In genomic region chr5:64968961-64969860, GRCm38 (mm10) we compare ENCODE assay signal across 8 mouse cellular contexts. TPM values are rescaled to one million over a fixed set of nuclear protein-coding genes. Genes with fewer than 3 reads are reported as not detected.
DNase-seq lines count a peak whose midpoint lies in the region; ATAC-seq and TF ChIP-seq lines count a peak whose summit lies in the region.

No protein-coding gene starts in this region.

- ATAC-seq in heart, embryonic 15.5 days (replicated peaks; ENCODE audit: insufficient number of reproducible peaks, insufficient read depth, low FRiP score, low read depth), result peak; percentile 51

- TF ChIP-seq CTCF in spleen, adult 2 months (IDR thresholded peaks at IDR 0.05; ENCODE audit: extremely low read depth, insufficient read depth, insufficient read length, insufficient replicate concordance), result no peak

- peak overlapping the region; percentile 60 for H3K27ac ChIP-seq in spleen, adult 2 months (ENCODE audit: insufficient read depth, low read length)
- H3K27ac ChIP-seq in heart, embryonic 15.5 days, result peak overlapping the region; percentile 82
- peak overlapping the region; percentile 89 for H3K27ac ChIP-seq in limb, embryonic 10.5 days

- WGBS in spleen, adult 2 months, result 7% methylated on average over 14 of the region's 14 CpGs
- WGBS in heart, embryonic 15.5 days, result 6% methylated on average over 14 of the region's 14 CpGs
- WGBS in limb, embryonic 10.5 days, result 4% methylated on average over 14 of the region's 14 CpGs

- H3K9me3 ChIP-seq in heart, embryonic 15.5 days (replicated peaks), result no peaks in the 10 kb centered on the region
- no peaks in the 10 kb centered on the region for H3K9me3 ChIP-seq in limb, embryonic 10.5 days (replicated peaks)

- peak overlapping the region; percentile 80 for H3K4me3 ChIP-seq in spleen, adult 2 months (ENCODE audit: extremely low read depth, insufficient read depth, insufficient read length)
- peak overlapping the region; percentile 82 for H3K4me3 ChIP-seq in heart, embryonic 15.5 days
- H3K4me3 ChIP-seq in limb, embryonic 10.5 days, result peak overlapping the region; percentile 80

- H3K9ac ChIP-seq in heart, embryonic 15.5 days, result peak overlapping the region; percentile 87

- H3K27me3 ChIP-seq in spleen, adult 2 months (ENCODE audit: control insufficient read depth, insufficient read depth, low read length), result no peaks in the 10 kb centered on the region
- H3K27me3 ChIP-seq in heart, embryonic 15.5 days, result no peaks in the 10 kb centered on the region
- H3K27me3 ChIP-seq in limb, embryonic 10.5 days (ENCODE audit: low read depth, poor library complexity, severe bottlenecking), result peaks cover 6% of the 10 kb centered on the region; the same call in 1 of the 2 replicates

- peak in 1 of 2 experiments; percentile 22 for DNase-seq in spleen, adult 2 months (ENCODE audit: low read depth in 1 of 2, low spot score in 2 of 2)
- no peak for DNase-seq in spleen, postnatal 14 days (ENCODE audit: low spot score in 2 of 2)
- peak; percentile 72 for DNase-seq in embryo, embryonic 10.5 days (ENCODE audit: low spot score)
- peak; percentile 53 for DNase-seq in limb, embryonic 10.5 days (ENCODE audit: low spot score)
- peak; percentile 23 for DNase-seq in mesoderm, embryonic 11.5 days (ENCODE audit: low read depth, low spot score)
- DNase-seq in thymus, postnatal 0 days (ENCODE audit: low spot score), result peak; percentile 45
- DNase-seq in layer of hippocampus, adult 9-11 months, result no peak

- H3K4me2 ChIP-seq in heart, embryonic 15.5 days, result peak overlapping the region; percentile 84

- no peak for TF ChIP-seq POLR2A in spleen, adult 2 months (IDR thresholded peaks at IDR 0.05; ENCODE audit: low read depth, low read length)

- H3K4me1 ChIP-seq in spleen, adult 2 months (ENCODE audit: control insufficient read depth, insufficient read depth, insufficient read length), result peaks cover 6% of the 10 kb centered on the region
- H3K4me1 ChIP-seq in heart, embryonic 15.5 days (replicated peaks), result peaks cover 5% of the 10 kb centered on the region
- H3K4me1 ChIP-seq in limb, embryonic 10.5 days, result peaks cover 20% of the 10 kb centered on the region

- H3K36me3 ChIP-seq in spleen, adult 2 months (ENCODE audit: control insufficient read depth, insufficient read depth, low read length), result no peaks in the 10 kb centered on the region
- H3K36me3 ChIP-seq in heart, embryonic 15.5 days, result no peaks in the 10 kb centered on the region
- no peaks in the 10 kb centered on the region for H3K36me3 ChIP-seq in limb, embryonic 10.5 days

RNA-seq across cellular contexts. Expression of gene Fam114a1, which starts 0.7 kb away (rescaled TPM):
- 5.5 and 6.1 TPM in 2 replicates for polyA plus RNA-seq in spleen, adult 2 months (2012; rRNA removed)
- 38.2 and 44.2 TPM in 2 replicates for polyA plus RNA-seq in heart, embryonic 15.5 days (2015; fragmentation: Nextera tagmentation; extraction: Ambion mirVana)
- 12.5 and 18.3 TPM in 2 replicates for polyA plus RNA-seq in limb, embryonic 10.5 days (2016; fragmentation: Nextera tagmentation; extraction: Ambion mirVana)
- 9.5 and 10.3 TPM in 2 replicates for polyA plus RNA-seq in thymus, postnatal 0 days (2015; fragmentation: Nextera tagmentation; extraction: Ambion mirVana)

RNA-seq across cellular contexts. Expression of gene Tlr6, which starts 9.3 kb away (rescaled TPM):
- 2.4 and 3.4 TPM in 2 replicates for polyA plus RNA-seq in spleen, adult 2 months (2012; rRNA removed)
- 0.68 and 0.84 TPM in 2 replicates for polyA plus RNA-seq in heart, embryonic 15.5 days (2015; fragmentation: Nextera tagmentation; extraction: Ambion mirVana)
- 0.18 and 0.25 TPM in 2 replicates for polyA plus RNA-seq in limb, embryonic 10.5 days (2016; fragmentation: Nextera tagmentation; extraction: Ambion mirVana)
- polyA plus RNA-seq in thymus, postnatal 0 days (2015; fragmentation: Nextera tagmentation; extraction: Ambion mirVana), result 1.0 and 1.1 TPM in 2 replicates

RNA-seq across cellular contexts. Expression of gene Tlr1, which starts 35.8 kb away (rescaled TPM):
- polyA plus RNA-seq in spleen, adult 2 months (2012; rRNA removed), result 20.8 and 42.8 TPM in 2 replicates
- 0.48 and 0.82 TPM in 2 replicates for polyA plus RNA-seq in heart, embryonic 15.5 days (2015; fragmentation: Nextera tagmentation; extraction: Ambion mirVana)
- 0.19 and 0.28 TPM in 2 replicates for polyA plus RNA-seq in limb, embryonic 10.5 days (2016; fragmentation: Nextera tagmentation; extraction: Ambion mirVana)
- polyA plus RNA-seq in thymus, postnatal 0 days (2015; fragmentation: Nextera tagmentation; extraction: Ambion mirVana), result 1.8 and 2.0 TPM in 2 replicates

Comparison
In these comparisons a context has a peak if more than half of its experiments do, and no peak if none do; other contexts are left out.
1. DNase-seq: peak in embryo, embryonic 10.5 days (single experiment), limb, embryonic 10.5 days (single experiment), mesoderm, embryonic 11.5 days (single experiment) and thymus, postnatal 0 days (single experiment); none in spleen, postnatal 14 days (0 of 2) and layer of hippocampus, adult 9-11 months (single experiment).
2. Peak in every context shown above with its lines, with median percentiles within 50 percentile points of each other: H3K27ac ChIP-seq and H3K4me3 ChIP-seq.